ENCODE assay signal across 10 mouse cellular contexts in the genomic region with DNA sequence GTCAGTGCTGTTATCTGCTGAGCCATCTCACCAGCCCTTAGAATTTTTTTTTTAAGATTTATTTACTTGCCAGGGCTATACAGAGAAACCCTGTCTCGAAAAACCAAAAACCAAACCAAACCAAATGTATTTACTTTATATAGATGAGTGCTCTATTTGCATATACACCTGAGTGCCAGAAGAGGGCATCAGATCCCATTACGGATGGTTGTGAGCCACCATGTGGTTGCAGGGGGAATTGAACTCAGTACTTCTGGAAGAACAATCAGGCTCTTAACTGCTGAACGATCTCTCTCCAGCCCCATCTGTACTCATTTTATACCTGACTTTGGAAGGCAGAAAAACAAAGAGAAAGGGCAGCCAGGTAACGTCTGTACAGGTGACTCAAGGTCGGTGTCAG. TPM values are rescaled to one million over a fixed set of nuclear protein-coding genes. Genes with fewer than 3 reads are reported as not detected.
DNase-seq lines count a peak whose midpoint lies in the region; ATAC-seq and TF ChIP-seq lines count a peak whose summit lies in the region.
"Had no signal": no experiment of that assay in that cellular context is flagged by ENCODE, and none has a peak within 500 bp of the region (broad histone marks: within the 10 kb centered on the region; RNA-seq: fewer than 3 reads in every experiment).

No protein-coding gene starts in this region.

- peak; percentile 37 for TF ChIP-seq CTCF in C2C12 (IDR thresholded peaks at IDR 0.05; ENCODE audit: control insufficient read depth, insufficient read depth, insufficient read length)

- intact Hi-C loops in heart, postnatal 36 days (cut with DNase I) = loop anchor here (5.0 kb wide), 1 partner anchor 227 kb away; no protein-coding TSS in a partner anchor

- H3K79me2 ChIP-seq in C2C12 (ENCODE audit: control insufficient read depth, insufficient read depth) = no peaks in the 10 kb centered on the region

- no peak overlapping the region for H3K4me3 ChIP-seq in C2C12 (ENCODE audit: insufficient read depth, poor library complexity, severe bottlenecking)
- H3K4me3 ChIP-seq: liver, embryonic 13.5 days had no signal

- H3K79me3 ChIP-seq in C2C12 (ENCODE audit: low read depth) = no peaks in the 10 kb centered on the region

- peak; percentile 10 for DNase-seq in heart, postnatal 4 days
- DNase-seq in heart, postnatal 36 days = no peak
- DNase-seq in MEL-GATA-1-ER (ENCODE audit: extremely low read depth, low read depth) = peak; percentile 28
- DNase-seq in lung, postnatal 25 days (ENCODE audit: low spot score) = peak; percentile 15
- no peak for DNase-seq in heart, adult 18-20 months
- DNase-seq: cerebellum, adult 11-12 months; liver, embryonic 13.5 days had no signal

- ATAC-seq in megakaryocyte, adult 5-6 weeks (ENCODE audit: poor library complexity, severe bottlenecking) = no peak

- peaks cover 11% of the 10 kb centered on the region for H3K27me3 ChIP-seq in C2C12 (ENCODE audit: control insufficient read depth, insufficient read depth, insufficient read length)
- H3K27me3 ChIP-seq: liver, embryonic 13.5 days had no signal

- no peaks in the 10 kb centered on the region for H3K36me3 ChIP-seq in C2C12 (ENCODE audit: control insufficient read depth, insufficient read depth)
- H3K36me3 ChIP-seq: liver, embryonic 13.5 days had no signal

- H3ac ChIP-seq in C2C12 (ENCODE audit: control insufficient read depth, insufficient read length, low read depth) = no peak overlapping the region

TF ChIP-seq in C2C12, 6 proteins besides CTCF, POLR2A, EP300 and RAD21:
- TF ChIP-seq MAX (IDR thresholded peaks at IDR 0.05) (no peak), FOSL1 (IDR thresholded peaks at IDR 0.05; ENCODE audit: insufficient read depth, low read length, poor library complexity, severe bottlenecking) (no peak), USF1 (IDR thresholded peaks at IDR 0.05; ENCODE audit: low read depth) (no peak), CEBPB (IDR thresholded peaks at IDR 0.05; ENCODE audit: low read depth) (no peak), MYOG (IDR thresholded peaks at IDR 0.05; ENCODE audit: control insufficient read depth, extremely low read depth, insufficient read length) (no peak), MYOD1 (IDR thresholded peaks at IDR 0.05; ENCODE audit: control insufficient read depth, insufficient read length, low read depth) (no peak)

RNA-seq across cellular contexts. Expression of a gene that starts 20.9 kb away (rescaled TPM):
- not detected for total RNA-seq in heart, postnatal 4 days (2021)
- total RNA-seq in heart, postnatal 36 days (2021) = not detected
- polyA plus RNA-seq in C2C12 (2012; fragmentation: generic; extraction: Trizol) = not detected
- total RNA-seq in megakaryocyte, adult 5-6 weeks (2015) = 0.47 TPM in 1 of 2 replicates, not detected in the other
- 0.11 TPM in 1 of 2 replicates, not detected in the other for total RNA-seq in megakaryocyte, adult 5-6 weeks (2017)
- not detected for total RNA-seq in heart, adult 18-20 months (2021)
- total RNA-seq: heart, postnatal 10 days had no signal

RNA-seq across cellular contexts. Expression of a gene that starts 32.4 kb away (rescaled TPM):
- total RNA-seq in heart, postnatal 4 days (2021) = not detected
- not detected for total RNA-seq in heart, postnatal 36 days (2021)
- 0.13 TPM for polyA plus RNA-seq in C2C12 (2012; fragmentation: generic; extraction: Trizol)
- total RNA-seq in megakaryocyte, adult 5-6 weeks (2015) = 0.48 TPM in 1 of 2 replicates, not detected in the other
- not detected in 2 replicates for total RNA-seq in megakaryocyte, adult 5-6 weeks (2017)
- total RNA-seq in heart, adult 18-20 months (2021) = under 1 TPM in 1 of 2 experiments, not detected in 1; 0.82 TPM

RNA-seq across cellular contexts. Expression of a gene that starts 34.7 kb away (rescaled TPM):
- not detected for total RNA-seq in heart, postnatal 4 days (2021)
- not detected for total RNA-seq in heart, postnatal 36 days (2021)
- polyA plus RNA-seq in C2C12 (2012; fragmentation: generic; extraction: Trizol) = 0.35 TPM
- 0.48 and 0.83 TPM in 2 replicates for total RNA-seq in megakaryocyte, adult 5-6 weeks (2015)
- total RNA-seq in megakaryocyte, adult 5-6 weeks (2017) = 0.16 TPM in 1 of 2 replicates, not detected in the other
- total RNA-seq in heart, adult 18-20 months (2021) = not detected
- total RNA-seq: heart, postnatal 10 days had no signal

RNA-seq across cellular contexts. Expression of a gene that starts 38.9 kb away (rescaled TPM):
- total RNA-seq in heart, postnatal 4 days (2021) = 10 to 100 TPM in 1 of 2 experiments, 1 to 10 TPM in 1; 10.0 to 12.7 TPM
- 1 to 10 TPM; 5.9 to 7.7 TPM for total RNA-seq in heart, postnatal 36 days (2021)
- polyA plus RNA-seq in C2C12 (2012; fragmentation: generic; extraction: Trizol) = 53.2 TPM
- not detected in 2 replicates for total RNA-seq in megakaryocyte, adult 5-6 weeks (2015)
- not detected in 2 replicates for total RNA-seq in megakaryocyte, adult 5-6 weeks (2017)
- total RNA-seq in heart, adult 18-20 months (2021) = 1 to 10 TPM; 5.0 to 5.2 TPM

RNA-seq across cellular contexts. Expression of a gene that starts 42.3 kb away (rescaled TPM):
- total RNA-seq in heart, postnatal 4 days (2021) = 100 to 1,000 TPM; 882 to 898 TPM
- total RNA-seq in heart, postnatal 36 days (2021) = 1,000 to 10,000 TPM; 1,903 to 1,946 TPM
- polyA plus RNA-seq in C2C12 (2012; fragmentation: generic; extraction: Trizol) = 91.1 TPM
- total RNA-seq in megakaryocyte, adult 5-6 weeks (2015) = 7.1 and 9.3 TPM in 2 replicates
- 8.1 and 15.7 TPM in 2 replicates for total RNA-seq in megakaryocyte, adult 5-6 weeks (2017)
- total RNA-seq in heart, adult 18-20 months (2021) = 1,000 to 10,000 TPM; 1,749 to 1,983 TPM

Comparison
In these comparisons a context has a peak if more than half of its experiments do, and no peak if none do; other contexts are left out.
1. DNase-seq: peak in heart, postnatal 4 days (single experiment), MEL-GATA-1-ER (single experiment) and lung, postnatal 25 days (single experiment); none in heart, postnatal 36 days (0 of 2) and heart, adult 18-20 months (0 of 2).